Mouse (Mus musculus): Measurements from ENCODE around the gene Dkc1.

Dkc1 gene

GRCm38 (mm10) chrX:75148414-75148813 is 52.8 kb downstream of the Dkc1 start:
- DNase-seq: no peak

GRCm38 (mm10) chrX:75150304-75150703 is 54.6 kb downstream of the Dkc1 start:
- DNase-seq: no peak

GRCm38 (mm10) chrX:75152249-75152648 is 56.6 kb downstream of the Dkc1 start:
- DNase-seq: no peak

GRCm38 (mm10) chrX:75155576-75156243 is 60.1 kb downstream of the Dkc1 start:
- peak; percentile 47 for DNase-seq
